Comparison of ENCODE assay signal across 7 mouse cellular contexts in the genomic region with DNA sequence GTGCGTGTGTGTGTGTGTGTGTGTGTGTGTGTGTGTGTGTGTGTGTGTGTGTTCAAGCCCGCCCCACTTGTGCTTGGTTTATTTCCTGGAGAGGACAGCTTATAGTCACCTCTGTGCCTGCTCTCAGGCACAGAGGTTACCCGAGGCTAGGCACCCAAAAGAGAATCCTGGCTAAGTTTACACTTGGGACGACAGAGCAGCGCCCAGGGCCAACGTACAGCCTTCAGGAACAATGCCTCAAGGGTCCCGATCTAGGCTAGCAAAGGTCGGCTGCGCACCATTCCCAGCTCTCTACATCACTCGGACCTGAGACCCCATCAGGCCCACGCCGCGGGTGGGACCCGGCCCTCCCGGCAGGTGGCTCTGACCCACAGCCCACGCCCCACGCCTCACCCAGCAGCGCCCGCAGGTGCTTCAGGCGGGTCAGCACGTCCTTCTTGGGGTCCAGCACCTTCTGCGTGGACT. TPM values are rescaled to one million over a fixed set of nuclear protein-coding genes. Genes with fewer than 3 reads are reported as not detected.
A peak's percentile ranks its signal among the peaks of the same experiment; 100 is the strongest.
DNase-seq lines count a peak whose midpoint lies in the region; ATAC-seq and TF ChIP-seq lines count a peak whose summit lies in the region.

No protein-coding gene starts in this region.

- H3K36me3 ChIP-seq in lung, embryonic 14.5 days (ENCODE audit: insufficient read depth), result no peaks in the 10 kb centered on the region
- no peaks in the 10 kb centered on the region for H3K36me3 ChIP-seq in macrophage (ENCODE audit: inconsistent target)

- peak overlapping the region; percentile 84 for H3K4me2 ChIP-seq in lung, embryonic 14.5 days

- peak overlapping the region; percentile 81 for H3K4me3 ChIP-seq in lung, embryonic 14.5 days (ENCODE audit: low read depth, low read length)
- peak overlapping the region; percentile 85 for H3K4me3 ChIP-seq in bone marrow, adult 2 months (replicated peaks; ENCODE audit: control insufficient read depth, low read depth, low read length)
- peak overlapping the region; percentile 57 for H3K4me3 ChIP-seq in macrophage (ENCODE audit: inconsistent target)

- H3K79me2 ChIP-seq in macrophage (ENCODE audit: inconsistent target), result peaks cover 51% of the 10 kb centered on the region

- H3K9me3 ChIP-seq in lung, embryonic 14.5 days (ENCODE audit: low read depth, low read length), result no peaks in the 10 kb centered on the region

- DNase-seq in lung, embryonic 14.5 days, result peak; percentile 31
- DNase-seq in lung, postnatal 25 days (ENCODE audit: low spot score), result no peak
- no peak for DNase-seq in spleen, postnatal 4 days (ENCODE audit: low spot score in 2 of 2)
- DNase-seq in ovary, postnatal 14 days (ENCODE audit: low spot score), result no peak

- H3K4me1 ChIP-seq in lung, embryonic 14.5 days (ENCODE audit: insufficient read depth), result no peaks in the 10 kb centered on the region; the same call in 1 of the 2 replicates
- H3K4me1 ChIP-seq in bone marrow, adult 2 months (ENCODE audit: control insufficient read depth, insufficient read depth, low read length), result no peaks in the 10 kb centered on the region; the same call in 1 of the 2 replicates

- TF ChIP-seq POLR2A in bone marrow, adult 2 months (IDR thresholded peaks at IDR 0.05; ENCODE audit: borderline replicate concordance, control insufficient read depth, low read depth, low read length), result no peak

- WGBS in lung, embryonic 14.5 days, result 0% methylated on average over 22 of the region's 22 CpGs
- WGBS in bone marrow, adult 2 months, result 0% methylated on average over 22 of the region's 22 CpGs
- WGBS in macrophage (ENCODE audit: missing documents), result 0% methylated on average over 20 of the region's 22 CpGs

- ATAC-seq in lung, embryonic 14.5 days (ENCODE audit: insufficient read depth), result no peak; the same call in 1 of the 2 replicates
- peak; percentile 9; the same call in 1 of the 2 replicates for ATAC-seq in granulocyte monocyte progenitor cell, adult 5-6 weeks (replicated peaks; ENCODE audit: poor library complexity, severe bottlenecking)

- peak overlapping the region; percentile 86 for H3K9ac ChIP-seq in lung, embryonic 14.5 days

- H3K27me3 ChIP-seq in lung, embryonic 14.5 days (ENCODE audit: insufficient read depth, low read length), result no peaks in the 10 kb centered on the region

- TF ChIP-seq CTCF in lung, embryonic 14.5 days (IDR thresholded peaks at IDR 0.05; ENCODE audit: low read depth), result no peak
- TF ChIP-seq CTCF in bone marrow, adult 2 months (IDR thresholded peaks at IDR 0.05; ENCODE audit: control insufficient read depth, insufficient read depth, low read length), result no peak

- H3K27ac ChIP-seq in lung, embryonic 14.5 days (ENCODE audit: low read depth), result peak overlapping the region; percentile 36; the same call in 1 of the 2 replicates
- peak overlapping the region; percentile 75 for H3K27ac ChIP-seq in bone marrow, adult 2 months (ENCODE audit: control insufficient read depth, insufficient read depth, low read depth, low read length, poor library complexity)
- H3K27ac ChIP-seq in macrophage, result peak overlapping the region; percentile 19; the same call in 1 of the 2 replicates

RNA-seq across cellular contexts. Expression of a gene that starts 0.7 kb away (rescaled TPM):
- 8.1 and 8.7 TPM in 2 replicates for polyA plus RNA-seq in lung, embryonic 14.5 days (2014; fragmentation: Nextera tagmentation; extraction: Ambion mirVana)
- 4.7 and 25.7 TPM in 2 replicates for polyA plus RNA-seq in bone marrow, adult 2 months (2011; ENCODE audit: insufficient read depth, insufficient read length, low replicate concordance, missing spikeins)
- total RNA-seq in granulocyte monocyte progenitor cell, adult 5-6 weeks (2014; fragmentation: Nextera tagmentation), result 11.9 and 13.4 TPM in 2 replicates
- 10.6 TPM in 2 replicates for total RNA-seq in granulocyte monocyte progenitor cell, adult 5-6 weeks (2017)
- 100 to 1,000 TPM; 123 to 838 (median 267) TPM for total RNA-seq in macrophage (2018; cell fraction: chromatin; rRNA removed)
- total RNA-seq in macrophage (2018; cell fraction: cytosol; rRNA removed), result 10 to 100 TPM in 17 of 26 experiments, 1 to 10 TPM in 9; 5.9 to 25.4 (median 14.5) TPM
- total RNA-seq in macrophage (2018; cell fraction: nucleus; rRNA removed), result 100 to 1,000 TPM in 13 of 26 experiments, 10 to 100 TPM in 13; 36.4 to 362 (median 111) TPM
- 9.7 to 13.8 TPM (median 10.5 TPM) in 3 replicates for polyA plus RNA-seq in macrophage (2018)

Comparison
In these comparisons a context has a peak if more than half of its experiments do, and no peak if none do; other contexts are left out.
1. H3K27ac ChIP-seq: peak in every context shown above with its lines; median percentile 75 in bone marrow, adult 2 months; 36 in lung, embryonic 14.5 days; 19 in macrophage.